Mouse (Mus musculus) forebrain, embryonic 14.5 days (tissue): ENCODE results near the gene Hsp90ab1. TPM values are rescaled to one million over a fixed set of nuclear protein-coding genes. Genes with fewer than 3 reads are reported as not detected.

Experiments used
- ATAC-seq: fragments of 200-750 bp; cut with Nextera tagmentation; 2 replicates; pipeline ENCODE4 v1.8.0; 2017; ENCODE audit warnings: mild to moderate bottlenecking, moderate library complexity
- DNase-seq: peaks from one replicate; pipeline ENCODE4 v3.0.0-alpha.2; 2015; ENCODE audit warnings: low spot score
- H3K27ac ChIP-seq: fragments of 300-500 bp; sonication (generic); 2 replicates; pipeline ENCODE4 v1.5.1; 2014; ENCODE audit warnings: low read depth, mild to moderate bottlenecking, control low read depth, low read length, moderate library complexity
- H3K27me3 ChIP-seq: fragments of 300-500 bp; sonication (generic); replicated peaks from 2 replicates; pipeline ENCODE4 v1.6.1; 2014; ENCODE audit warnings: low read length, control low read depth, mixed read lengths; ENCODE audit not compliant: control insufficient read depth, insufficient read depth
- H3K36me3 ChIP-seq: fragments of 300-500 bp; sonication (generic); 2 replicates; pipeline ENCODE4 v1.6.1; 2014; ENCODE audit warnings: low read length, control low read depth; ENCODE audit not compliant: control insufficient read depth, insufficient read depth
- H3K4me1 ChIP-seq: fragments of 300-500 bp; sonication (generic); 2 replicates; pipeline ENCODE4 v1.6.1; 2014; ENCODE audit warnings: antibody characterized with exemption, low read length, control low read depth; ENCODE audit not compliant: control insufficient read depth, insufficient read depth
- H3K4me2 ChIP-seq: fragments of 300-500 bp; sonication (generic); 2 replicates; pipeline ENCODE4 v1.6.1; 2014; ENCODE audit warnings: mild to moderate bottlenecking, control low read depth, low read length
- H3K4me3 ChIP-seq: fragments of 300-500 bp; sonication (generic); 2 replicates; pipeline ENCODE4 v1.5.1; 2014; ENCODE audit warnings: low read depth, low read length, control low read depth
- H3K9ac ChIP-seq: fragments of 300-500 bp; sonication (generic); 2 replicates; pipeline ENCODE4 v1.6.1; 2014; ENCODE audit warnings: mild to moderate bottlenecking, low read length, control low read depth, moderate library complexity
- H3K9me3 ChIP-seq: fragments of 300-500 bp; sonication (generic); replicated peaks from 2 replicates; pipeline ENCODE4 v1.6.1; 2016; ENCODE audit warnings: low read length, control low read depth, mixed read lengths; ENCODE audit not compliant: control insufficient read depth
- WGBS: fragments of 180-500 bp; shearing (Covaris S2); extraction: QIAGEN DNeasy Blood & Tissue Kit; methylation state at CpG from one replicate; pipeline ENCODE4 v1.1.7; 2014; 5-methylcytosine and 5-hydroxymethylcytosine counted together
- polyA plus RNA-seq: library from polyadenylated mRNA; unstranded; fragments of >200 nt; fragmentation: Nextera tagmentation; extraction: Ambion mirVana; gene quantifications from 2 replicates; pipeline ENCODE4 v1.2.1, GENCODE M21; 2014

Hsp90ab1 gene
- polyA plus RNA-seq, 1 experiment from 2014 or later = 1,472 TPM

GRCm38 (mm10) chr17:45578242-45578641, 5.2 kb upstream of the Hsp90ab1 start:
- WGBS = 44% methylated on average over 5 of the region's 5 CpGs
- DNase-seq = no peak
- ATAC-seq = no peak
- no peak overlapping the region for H3K9ac ChIP-seq
- H3K9me3 ChIP-seq = no peaks in the 10 kb centered on the region
- no peaks in the 10 kb centered on the region for H3K27me3 ChIP-seq
- H3K4me2 ChIP-seq = no peak overlapping the region
- no peaks in the 10 kb centered on the region for H3K36me3 ChIP-seq
- peaks cover 6% of the 10 kb centered on the region for H3K4me1 ChIP-seq
- H3K4me3 ChIP-seq = no peak overlapping the region
- no peak overlapping the region for H3K27ac ChIP-seq

- no peak for DNase-seq
These were observed 2.2 kb upstream of the Hsp90ab1 start for GRCm38 (mm10) chr17:45575123-45575897.

GRCm38 (mm10) chr17:45574129-45574761, 1.2 kb upstream of the Hsp90ab1 start:
- H3K4me1 ChIP-seq = peaks cover 6% of the 10 kb centered on the region
- WGBS = under 1% methylated on average over 17 of the region's 17 CpGs
- H3K4me3 ChIP-seq = peak overlapping the region; percentile 99
- peaks cover 25% of the 10 kb centered on the region for H3K36me3 ChIP-seq
- H3K9ac ChIP-seq = peak overlapping the region; percentile 99
- no peaks in the 10 kb centered on the region for H3K27me3 ChIP-seq
- peak overlapping the region; percentile 98 for H3K27ac ChIP-seq
- H3K9me3 ChIP-seq = no peaks in the 10 kb centered on the region
- H3K4me2 ChIP-seq = peak overlapping the region; percentile 95
- ATAC-seq = peak; percentile 60
- DNase-seq = peak; percentile 88

More at GRCm38 (mm10) chr17:45575123-45575897, 2.2 kb upstream of the Hsp90ab1 start:
- Histone ChIP-seq H3K9me3 (no peaks in the 10 kb centered on the region), H3K27ac (peak overlapping the region; percentile 98), H3K27me3 (no peaks in the 10 kb centered on the region), H3K36me3 (peaks cover 14% of the 10 kb centered on the region), H3K4me3 (no peak overlapping the region), H3K9ac (peak overlapping the region; percentile 99; the same call in 1 of the 2 replicates), H3K4me2 (no peak overlapping the region), H3K4me1 (peaks cover 6% of the 10 kb centered on the region)
- ATAC-seq = no peak
- WGBS = 88% methylated on average over 8 of the region's 8 CpGs

GRCm38 (mm10) chr17:45573780-45574123, 681 bp upstream of the Hsp90ab1 start:
- H3K27me3 ChIP-seq = no peaks in the 10 kb centered on the region
- WGBS = under 1% methylated on average over 17 of the region's 18 CpGs
- H3K27ac ChIP-seq = peak overlapping the region; percentile 98
- ATAC-seq (peak; percentile 65), DNase-seq (peak; percentile 96)
- no peaks in the 10 kb centered on the region for H3K9me3 ChIP-seq
- peak overlapping the region; percentile 99 for H3K4me3 ChIP-seq
- H3K9ac ChIP-seq = peak overlapping the region; percentile 99
- peak overlapping the region; percentile 95 for H3K4me2 ChIP-seq
- peaks cover 6% of the 10 kb centered on the region for H3K4me1 ChIP-seq
- H3K36me3 ChIP-seq = peaks cover 30% of the 10 kb centered on the region

GRCm38 (mm10) chr17:45572103-45573086, 676 bp downstream of the Hsp90ab1 start:
- peak overlapping the region; percentile 98 for H3K27ac ChIP-seq
- peaks cover 6% of the 10 kb centered on the region for H3K4me1 ChIP-seq
- peak; percentile 57 for ATAC-seq
- H3K9ac ChIP-seq = peak overlapping the region; percentile 99
- H3K4me3 ChIP-seq = peak overlapping the region; percentile 99
- peak overlapping the region; percentile 95 for H3K4me2 ChIP-seq
- WGBS = 1% methylated on average over 49 of the region's 57 CpGs
- DNase-seq = peak; percentile 90
- peaks cover 43% of the 10 kb centered on the region for H3K36me3 ChIP-seq
- H3K9me3 ChIP-seq = no peaks in the 10 kb centered on the region
- no peaks in the 10 kb centered on the region for H3K27me3 ChIP-seq

GRCm38 (mm10) chr17:45569999-45570398, 3.1 kb downstream of the Hsp90ab1 start:
- H3K9ac ChIP-seq = no peak overlapping the region
- 87% methylated on average over 4 of the region's 4 CpGs for WGBS
- no peaks in the 10 kb centered on the region for H3K9me3 ChIP-seq
- H3K27me3 ChIP-seq = no peaks in the 10 kb centered on the region
- no peak overlapping the region for H3K4me2 ChIP-seq
- H3K4me1 ChIP-seq = peaks cover 9% of the 10 kb centered on the region
- DNase-seq (no peak), ATAC-seq (no peak)
- H3K4me3 ChIP-seq = no peak overlapping the region
- no peak overlapping the region for H3K27ac ChIP-seq
- H3K36me3 ChIP-seq = peaks cover 67% of the 10 kb centered on the region

GRCm38 (mm10) chr17:45568990-45569389, 4.1 kb downstream of the Hsp90ab1 start:
- DNase-seq = no peak
- ATAC-seq = no peak
- Histone ChIP-seq H3K4me1 (peaks cover 8% of the 10 kb centered on the region), H3K27ac (no peak overlapping the region), H3K36me3 (peaks cover 68% of the 10 kb centered on the region), H3K9ac (no peak overlapping the region), H3K9me3 (no peaks in the 10 kb centered on the region), H3K27me3 (no peaks in the 10 kb centered on the region), H3K4me2 (no peak overlapping the region), H3K4me3 (no peak overlapping the region)
- 84% methylated on average over 12 of the region's 12 CpGs for WGBS

GRCm38 (mm10) chr17:45567162-45567601, 5.9 kb downstream of the Hsp90ab1 start:
- ATAC-seq = no peak
- H3K27me3 ChIP-seq = no peaks in the 10 kb centered on the region

More at GRCm38 (mm10) chr17:45567162-45567601, 5.9 kb downstream of the Hsp90ab1 start:
- H3K9ac ChIP-seq = no peak overlapping the region; the same call in 1 of the 2 replicates
- no peak overlapping the region for H3K4me3 ChIP-seq
- H3K4me2 ChIP-seq = no peak overlapping the region
- H3K9me3 ChIP-seq = no peaks in the 10 kb centered on the region
- 0 out of 2 replicates have a peak overlapping the region, but pooled peaks have one; percentile 1 for H3K27ac ChIP-seq
- H3K36me3 ChIP-seq = peaks cover 68% of the 10 kb centered on the region
- peaks cover 8% of the 10 kb centered on the region for H3K4me1 ChIP-seq
- 25% methylated on average over 4 of the region's 4 CpGs for WGBS
- no peak for DNase-seq
